Mouse (Mus musculus) brain, embryonic 14.5 days (tissue): ENCODE results near the gene Zfp316.

Experiments
- CTCF ChIP-seq: fragments of 200-500 bp; IDR thresholded peaks from 2 replicates; pipeline ENCODE4 v1.5.1; 2012; ENCODE audit warnings: inconsistent platforms, mild to moderate bottlenecking, moderate library complexity, borderline replicate concordance; ENCODE audit not compliant: insufficient read depth, insufficient read length; ENCODE audit errors: extremely low read depth
- POLR2A ChIP-seq: fragments of 200-500 bp; IDR thresholded peaks from 2 replicates; pipeline ENCODE4 v1.6.1; 2012; ENCODE audit warnings: mild to moderate bottlenecking, inconsistent platforms, borderline replicate concordance; ENCODE audit not compliant: poor library complexity, insufficient read depth, insufficient read length, severe bottlenecking; ENCODE audit errors: extremely low read depth

- TF ChIP-seq CTCF: no peak
- no peak for TF ChIP-seq POLR2A
Measured at GRCm38 (mm10) chr5:143255131-143255519, 14.7 kb downstream of the Zfp316 start.
